Mouse (Mus musculus) lung, adult 2 months (tissue): ENCODE measurements around the gene Zfp790. TPM values are rescaled to one million over a fixed set of nuclear protein-coding genes. Genes with fewer than 3 reads are reported as not detected.

Source experiments
- DNase-seq: peaks from one replicate; pipeline ENCODE4 v3.0.0; 2022
- H3K4me1 ChIP-seq: fragments of 200-500 bp; 2 replicates; pipeline ENCODE4 v1.6.1; 2011; ENCODE audit warnings: low read length; ENCODE audit not compliant: control insufficient read depth, insufficient read depth
- H3K4me3 ChIP-seq: fragments of 200-500 bp; replicated peaks from 2 replicates; pipeline ENCODE3; 2011; ENCODE audit warnings: low read depth, mild to moderate bottlenecking, control low read depth, low read length; ENCODE audit errors: extremely low read depth
- CTCF ChIP-seq: fragments of 200-500 bp; IDR thresholded peaks from 2 replicates; pipeline ENCODE4 v1.5.1; 2011; ENCODE audit warnings: mild to moderate bottlenecking, low read length, control low read depth; ENCODE audit not compliant: insufficient read depth
- POLR2A ChIP-seq: fragments of 200-500 bp; IDR thresholded peaks from 2 replicates; pipeline ENCODE4 v1.6.1; 2011; ENCODE audit warnings: low read depth, mild to moderate bottlenecking, control low read depth, low read length, borderline replicate concordance; ENCODE audit errors: extremely low read depth
- WGBS: fragments of 180-500 bp; shearing (Covaris S2); methylation state at CpG from one replicate; pipeline ENCODE4 v1.1.7; 2018; 5-methylcytosine and 5-hydroxymethylcytosine counted together
- polyA plus RNA-seq: library from polyadenylated mRNA; depleted of rRNA; stranded (reverse); fragments of >200 nt; gene quantifications from 2 replicates; pipeline ENCODE4 v1.2.3, GENCODE M21; 2012; rRNA removed

Zfp790 gene
- polyA plus RNA-seq, 1 experiment: 3.3 TPM

DNA sequence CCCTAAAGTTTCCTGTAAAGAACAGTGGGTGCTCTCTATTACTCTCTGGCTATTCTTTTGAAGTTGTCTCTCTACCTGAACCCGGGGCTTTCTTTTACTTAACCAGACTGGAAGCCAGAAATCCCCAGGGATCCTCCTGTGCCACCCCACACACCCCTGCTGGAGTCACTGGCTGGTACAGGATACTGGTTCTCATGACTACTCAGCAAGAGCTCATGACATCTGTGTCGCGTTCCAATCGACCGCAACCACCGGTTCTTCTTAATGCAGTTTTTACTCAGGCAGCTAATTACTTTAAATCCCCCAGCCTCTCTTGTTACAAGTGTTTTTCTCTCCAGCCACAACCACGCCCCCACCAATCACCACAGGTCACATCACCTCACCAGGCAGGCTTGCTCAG lies 64.1 kb downstream of the Zfp790 start:
- DNase-seq: no peak
- Histone ChIP-seq H3K4me3 (no peak overlapping the region), H3K4me1 (no peaks in the 10 kb centered on the region)
- 78% methylated on average over 7 of the region's 7 CpGs for WGBS
- no peak for TF ChIP-seq CTCF
- no peak for TF ChIP-seq POLR2A

Other genes with a start within 250 kb of the Zfp790 start
- gene Catsperg2, start 89.1 kb upstream of the Zfp790 start, polyA plus RNA-seq: 0.19 TPM in 1 of 2 replicates, not detected in the other
- gene Zfp84, start 47.6 kb upstream of the Zfp790 start, polyA plus RNA-seq: 3.3 and 4.7 TPM in 2 replicates
- 1.8 and 2.0 TPM in 2 replicates for gene Zfp30, start 32.1 kb upstream of the Zfp790 start, polyA plus RNA-seq
- gene Zfp940, start 37.6 kb downstream of the Zfp790 start, polyA plus RNA-seq: 0.24 and 0.57 TPM in 2 replicates
- 1.1 and 1.8 TPM in 2 replicates for gene Zfp420, start 43.9 kb downstream of the Zfp790 start, polyA plus RNA-seq
- gene Zfp27, start 90.5 kb downstream of the Zfp790 start, polyA plus RNA-seq: 1.5 and 2.6 TPM in 2 replicates
- 1.1 and 1.9 TPM in 2 replicates for gene Zfp383, start 92.1 kb downstream of the Zfp790 start, polyA plus RNA-seq
- gene Zfp74, start 138.0 kb downstream of the Zfp790 start, polyA plus RNA-seq: 7.9 and 8.3 TPM in 2 replicates
- gene Zfp568, start 167.8 kb downstream of the Zfp790 start, polyA plus RNA-seq: 5.1 and 6.1 TPM in 2 replicates
- 3.6 and 4.9 TPM in 2 replicates for gene Zfp14, start 235.3 kb downstream of the Zfp790 start, polyA plus RNA-seq